Mouse (Mus musculus) embryonic fibroblast, embryonic 13.5 days (primary cell): ENCODE measurements around the gene Artn.

Experiments used
- CTCF ChIP-seq: IDR thresholded peaks from 2 replicates; pipeline ENCODE4 v1.5.1; 2011; ENCODE audit warnings: mild to moderate bottlenecking, control low read depth, low read length, moderate library complexity, borderline replicate concordance; ENCODE audit not compliant: insufficient read depth
- POLR2A ChIP-seq: IDR thresholded peaks from 2 replicates; pipeline ENCODE4 v1.6.1; 2011; ENCODE audit warnings: low read depth, mild to moderate bottlenecking, control low read depth, low read length, moderate library complexity

- TF ChIP-seq POLR2A (no peak), CTCF (peak; percentile 47; the same call in 1 of the 2 replicates)
These were observed 1.3 kb downstream of the Artn start for GRCm38 (mm10) chr4:117928234-117928633.
